Mouse (Mus musculus): ENCODE results near the gene Gm21366. TPM values are rescaled to one million over a fixed set of nuclear protein-coding genes. Genes with fewer than 3 reads are reported as not detected.

Gm21366 gene
- not detected for polyA plus RNA-seq (2014; fragmentation: Illumina TruSeq; extraction: RNeasy Lipid Tissue Mini Kit (QIAGEN cat#74804); ENCODE audit: low read depth, low replicate concordance)

DNA sequence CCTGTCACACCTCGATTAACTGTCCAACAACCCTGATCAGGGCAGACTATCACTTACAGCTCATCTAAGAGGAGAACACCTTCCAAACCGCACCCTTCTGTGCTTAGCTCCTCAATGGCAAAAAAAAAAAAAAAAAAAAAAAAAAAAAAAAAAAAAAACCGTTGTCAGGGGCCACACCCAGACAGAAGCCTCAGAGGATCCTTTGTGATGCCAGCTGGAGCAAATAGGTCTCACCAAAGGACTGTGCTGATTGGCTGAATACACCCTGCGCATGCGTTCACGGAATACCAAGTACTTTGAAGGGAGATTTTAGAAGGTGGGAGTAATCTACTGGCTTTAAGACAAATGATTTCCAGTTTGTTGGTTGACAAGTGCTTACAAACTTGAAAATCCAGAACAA is at the start of gene Gm21366:
Gm21366 (minus strand) TSS at position 101 of the 400 bp plus-strand sequence.

